Mouse (Mus musculus) embryonic facial prominence, embryonic 12.5 days (tissue): ENCODE results near the gene Mcrip1. TPM values are rescaled to one million over a fixed set of nuclear protein-coding genes. Genes with fewer than 3 reads are reported as not detected.

Experiments used
- ATAC-seq: fragments of 200-750 bp; cut with Nextera tagmentation; 2 replicates; pipeline ENCODE4 v1.8.0; 2017; ENCODE audit not compliant: insufficient number of reproducible peaks, insufficient read depth, low FRiP score, low TSS enrichment
- H3K27ac ChIP-seq: fragments of 300-500 bp; sonication (generic); 2 replicates; pipeline ENCODE4 v1.5.1; 2016; ENCODE audit warnings: mild to moderate bottlenecking
- H3K27me3 ChIP-seq: fragments of 300-500 bp; sonication (generic); 2 replicates; pipeline ENCODE4 v1.6.1; 2016; ENCODE audit warnings: mild to moderate bottlenecking, moderate library complexity
- H3K36me3 ChIP-seq: fragments of 300-500 bp; sonication (generic); 2 replicates; pipeline ENCODE4 v1.6.1; 2016; ENCODE audit warnings: mild to moderate bottlenecking
- H3K4me1 ChIP-seq: fragments of 300-500 bp; sonication (generic); 2 replicates; pipeline ENCODE4 v1.6.1; 2016
- H3K4me2 ChIP-seq: fragments of 300-500 bp; sonication (generic); replicated peaks from 2 replicates; pipeline ENCODE4 v1.6.1; 2016; ENCODE audit warnings: mild to moderate bottlenecking, moderate library complexity
- H3K4me3 ChIP-seq: fragments of 300-500 bp; sonication (generic); 2 replicates; pipeline ENCODE4 v1.5.1; 2016; ENCODE audit warnings: mild to moderate bottlenecking
- H3K9ac ChIP-seq: fragments of 300-500 bp; sonication (generic); 2 replicates; pipeline ENCODE4 v1.6.1; 2016; ENCODE audit warnings: mild to moderate bottlenecking, moderate library complexity
- H3K9me3 ChIP-seq: fragments of 300-500 bp; sonication (generic); 2 replicates; pipeline ENCODE4 v1.6.1; 2016; ENCODE audit warnings: mild to moderate bottlenecking, moderate library complexity
- WGBS: fragments of 180-500 bp; shearing (Covaris S2); methylation state at CpG from one replicate; pipeline ENCODE4 v1.1.7; 2016; 5-methylcytosine and 5-hydroxymethylcytosine counted together
- polyA plus RNA-seq: library from polyadenylated mRNA; unstranded; fragments of >200 nt; fragmentation: Nextera tagmentation; extraction: Ambion mirVana; gene quantifications from 2 replicates; pipeline ENCODE4 v1.2.1, GENCODE M21; 2016

The Mcrip1 gene
- polyA plus RNA-seq, 1 experiment from 2014 or later = 234 TPM

DNA sequence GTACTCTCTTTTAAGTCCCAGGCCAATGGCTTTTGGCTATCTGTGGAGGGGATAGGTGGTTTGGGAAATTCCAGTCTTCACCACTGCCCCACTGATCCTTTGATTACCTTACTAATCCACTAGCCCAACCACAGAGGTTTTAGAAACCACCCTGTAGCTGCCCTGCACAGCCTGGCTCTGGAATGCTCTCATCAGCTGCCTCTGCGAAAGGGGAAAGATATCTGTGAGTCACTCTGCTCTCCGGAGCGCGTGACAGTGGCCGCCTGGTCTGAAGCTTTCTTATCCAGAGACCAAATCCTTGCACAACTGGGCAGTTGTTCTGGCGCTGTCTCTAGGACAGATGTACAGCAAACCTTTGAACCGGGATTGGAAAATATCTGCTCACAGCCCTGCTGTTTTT, 5.3 kb upstream of the Mcrip1 start:
- Histone ChIP-seq H3K9ac (no peak overlapping the region), H3K4me3 (no peak overlapping the region), H3K27me3 (no peaks in the 10 kb centered on the region), H3K36me3 (peaks cover 11% of the 10 kb centered on the region), H3K27ac (no peak overlapping the region), H3K4me2 (no peak overlapping the region), H3K4me1 (peaks cover 7% of the 10 kb centered on the region), H3K9me3 (peaks cover 8% of the 10 kb centered on the region; the same call in 1 of the 2 replicates)
- no peak for ATAC-seq
- WGBS = 80% methylated on average over 7 of the region's 7 CpGs

DNA sequence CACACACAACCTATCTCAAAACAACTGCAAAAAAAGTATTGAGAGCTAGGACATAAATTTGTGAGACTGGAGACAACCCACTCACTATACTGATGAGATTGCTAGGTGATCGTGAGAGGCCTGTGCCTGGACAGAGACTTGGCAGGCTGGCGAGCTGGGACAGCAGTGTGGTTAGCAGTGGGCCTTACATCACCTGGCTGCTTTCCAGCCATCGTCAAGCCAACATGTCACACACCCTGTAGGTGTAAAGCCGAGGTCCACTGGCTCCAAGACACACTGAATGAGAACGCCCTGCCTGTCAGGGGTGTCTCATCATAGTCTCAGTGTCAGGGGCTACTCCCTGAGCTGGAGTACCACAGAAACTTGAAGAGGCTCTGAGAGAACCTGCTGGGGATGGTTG, 3.2 kb upstream of the Mcrip1 start:
- ATAC-seq = no peak
- no peak overlapping the region for H3K27ac ChIP-seq
- H3K27me3 ChIP-seq = no peaks in the 10 kb centered on the region
- H3K4me1 ChIP-seq = peaks cover 18% of the 10 kb centered on the region
- H3K4me3 ChIP-seq = no peak overlapping the region
- no peak overlapping the region for H3K4me2 ChIP-seq
- H3K9ac ChIP-seq = no peak overlapping the region
- peaks cover 8% of the 10 kb centered on the region; the same call in 1 of the 2 replicates for H3K9me3 ChIP-seq
- WGBS = 88% methylated on average over 5 of the region's 5 CpGs
- H3K36me3 ChIP-seq = no peaks in the 10 kb centered on the region

DNA sequence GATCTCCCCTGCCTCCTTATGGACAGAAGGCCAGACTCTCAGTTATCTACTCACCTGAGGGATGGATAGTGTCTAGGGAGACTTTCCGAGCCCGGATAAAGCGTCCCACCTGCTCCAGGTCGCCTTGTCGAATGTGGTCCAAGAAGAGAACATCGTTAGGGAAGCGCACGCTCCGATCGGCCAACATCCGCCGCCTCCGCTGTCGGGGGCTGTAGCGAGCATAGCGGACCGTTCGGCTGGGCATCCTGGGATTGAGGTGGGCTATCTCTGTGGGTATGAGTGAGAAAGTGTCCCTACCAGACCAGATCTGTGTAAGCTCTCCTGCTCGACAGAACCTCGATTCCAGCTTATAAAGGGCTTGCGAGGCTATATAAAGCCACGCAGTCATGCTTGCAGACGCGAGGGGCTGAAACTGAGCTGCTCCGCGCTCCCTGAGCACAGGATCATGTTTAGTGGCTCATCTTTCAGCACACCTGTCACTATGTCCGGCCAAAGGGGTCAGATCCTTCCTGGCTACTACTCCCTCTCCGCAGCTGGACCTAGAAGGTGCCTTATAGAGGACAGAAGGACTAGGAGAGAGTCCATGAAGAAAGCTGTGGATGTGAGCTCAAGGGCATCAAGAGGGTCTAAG, 1.4 kb upstream of the Mcrip1 start, which contains the start of gene Ppp1r27:
Ppp1r27 (minus strand) TSS at position 323 of the 631 bp plus-strand sequence.
- H3K27me3 ChIP-seq = no peaks in the 10 kb centered on the region
- H3K4me3 ChIP-seq = peak within 1 kb of the TSS; percentile 99
- H3K9me3 ChIP-seq = no peaks in the 10 kb centered on the region
- 94% methylated on average over 28 of the region's 28 CpGs for WGBS
- peaks cover 23% of the 10 kb centered on the region for H3K4me1 ChIP-seq
- H3K4me2 ChIP-seq = peak within 1 kb of the TSS; percentile 92
- no peak for ATAC-seq
- peak within 1 kb of the TSS; percentile 98 for H3K9ac ChIP-seq
- H3K36me3 ChIP-seq = no peaks in the 10 kb centered on the region
- peak within 1 kb of the TSS; percentile 90 for H3K27ac ChIP-seq

DNA sequence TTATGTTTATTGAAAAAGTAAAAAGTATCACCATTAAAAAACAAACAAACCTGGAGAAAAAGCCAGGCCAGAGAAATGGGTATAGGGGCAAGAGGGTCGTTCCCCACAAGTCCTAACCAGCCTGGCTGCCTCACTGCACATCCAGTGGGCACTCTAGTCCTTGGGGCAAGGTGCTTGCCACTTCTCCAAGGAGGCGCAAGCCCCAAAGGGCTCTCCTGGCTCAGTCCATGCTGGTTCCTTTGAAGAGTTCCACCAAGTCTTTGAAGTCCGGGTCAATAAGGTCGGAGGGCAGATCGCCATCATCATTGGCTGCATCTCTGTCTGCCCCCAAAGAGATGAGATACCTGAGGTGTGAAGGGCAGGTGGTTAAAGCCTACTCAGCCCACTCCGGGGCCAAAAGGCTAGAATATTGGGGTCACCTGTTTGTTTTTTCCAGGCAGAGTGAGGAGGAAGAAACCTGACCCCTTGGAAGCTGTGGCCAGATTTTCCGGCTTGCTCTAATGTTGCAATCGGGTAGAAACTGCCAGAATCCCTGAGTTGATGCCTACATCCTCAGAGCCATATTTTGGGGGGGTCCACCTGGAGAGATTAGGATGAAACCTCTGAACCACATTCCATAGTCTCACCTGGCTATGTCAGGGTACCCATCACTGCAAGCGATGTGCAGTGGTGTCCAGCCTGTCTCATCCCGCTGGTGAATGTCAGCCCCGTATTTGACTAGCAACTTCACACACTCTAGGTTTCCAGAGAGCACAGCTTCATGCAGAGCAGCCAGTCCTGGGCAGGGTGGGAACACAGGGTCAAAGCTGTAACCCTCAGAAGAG, 671 bp upstream of the Mcrip1 start:
- H3K4me2 ChIP-seq = peak overlapping the region; percentile 92
- peaks cover 23% of the 10 kb centered on the region for H3K4me1 ChIP-seq
- 66% methylated on average over 11 of the region's 11 CpGs for WGBS
- ATAC-seq = no peak
- peak overlapping the region; percentile 98 for H3K9ac ChIP-seq
- no peaks in the 10 kb centered on the region for H3K9me3 ChIP-seq
- no peaks in the 10 kb centered on the region for H3K36me3 ChIP-seq
- peak overlapping the region; percentile 99 for H3K4me3 ChIP-seq
- H3K27ac ChIP-seq = peak overlapping the region; percentile 90
- H3K27me3 ChIP-seq = no peaks in the 10 kb centered on the region

DNA sequence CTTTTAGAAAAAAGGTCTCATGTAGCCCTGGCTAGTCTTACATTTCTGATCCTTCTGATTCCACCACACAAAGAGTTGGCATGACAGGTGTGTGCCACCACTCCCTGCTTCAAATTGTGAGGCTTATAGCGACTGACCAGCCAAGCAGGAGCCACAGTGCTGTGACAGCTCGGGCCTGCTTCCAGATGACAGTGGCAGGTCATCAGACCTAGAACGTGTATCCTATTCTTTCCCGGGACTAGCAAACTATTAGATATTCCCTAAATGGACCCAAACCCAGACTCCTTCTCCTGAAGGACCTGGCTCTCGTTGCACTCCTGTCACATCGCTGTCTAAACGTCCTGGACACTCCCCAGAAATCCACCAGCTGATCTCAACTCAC, 750 bp downstream of the Mcrip1 start:
- peak overlapping the region; percentile 99 for H3K4me3 ChIP-seq
- peak overlapping the region; percentile 98 for H3K9ac ChIP-seq
- H3K27me3 ChIP-seq = no peaks in the 10 kb centered on the region
- ATAC-seq = no peak
- H3K36me3 ChIP-seq = peaks cover 11% of the 10 kb centered on the region
- 26% methylated on average over 7 of the region's 7 CpGs for WGBS
- H3K4me2 ChIP-seq = peak overlapping the region; percentile 92
- H3K27ac ChIP-seq = peak overlapping the region; percentile 90
- peaks cover 23% of the 10 kb centered on the region for H3K4me1 ChIP-seq
- no peaks in the 10 kb centered on the region for H3K9me3 ChIP-seq

DNA sequence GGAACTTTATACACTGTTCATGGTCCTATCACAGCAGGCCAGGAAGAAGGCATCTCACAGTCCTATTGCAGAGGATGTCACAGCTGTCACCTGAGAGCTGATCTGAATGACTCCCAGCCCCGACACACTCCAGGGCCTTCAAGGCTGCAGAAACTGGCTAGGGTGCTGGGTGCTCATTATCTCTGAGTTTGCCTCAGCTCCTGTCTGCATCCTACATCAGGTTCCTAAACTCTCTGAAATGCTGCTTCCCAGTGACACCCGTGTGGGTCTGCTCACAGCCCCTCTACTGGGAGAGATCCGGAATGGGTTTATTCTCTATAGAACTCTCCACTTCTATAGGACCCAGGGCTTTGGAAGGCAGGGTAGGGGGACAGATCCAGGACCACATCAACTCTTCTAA, 1.3 kb downstream of the Mcrip1 start:
- no peak for ATAC-seq
- H3K4me3 ChIP-seq = peak overlapping the region; percentile 99
- H3K4me2 ChIP-seq = peak overlapping the region; percentile 92
- 80% methylated on average over 3 of the region's 3 CpGs for WGBS
- H3K9ac ChIP-seq = peak overlapping the region; percentile 98; the same call in 1 of the 2 replicates
- H3K27ac ChIP-seq = no peak overlapping the region
- H3K27me3 ChIP-seq = no peaks in the 10 kb centered on the region
- no peaks in the 10 kb centered on the region for H3K9me3 ChIP-seq
- H3K4me1 ChIP-seq = peaks cover 23% of the 10 kb centered on the region
- peaks cover 17% of the 10 kb centered on the region for H3K36me3 ChIP-seq

DNA sequence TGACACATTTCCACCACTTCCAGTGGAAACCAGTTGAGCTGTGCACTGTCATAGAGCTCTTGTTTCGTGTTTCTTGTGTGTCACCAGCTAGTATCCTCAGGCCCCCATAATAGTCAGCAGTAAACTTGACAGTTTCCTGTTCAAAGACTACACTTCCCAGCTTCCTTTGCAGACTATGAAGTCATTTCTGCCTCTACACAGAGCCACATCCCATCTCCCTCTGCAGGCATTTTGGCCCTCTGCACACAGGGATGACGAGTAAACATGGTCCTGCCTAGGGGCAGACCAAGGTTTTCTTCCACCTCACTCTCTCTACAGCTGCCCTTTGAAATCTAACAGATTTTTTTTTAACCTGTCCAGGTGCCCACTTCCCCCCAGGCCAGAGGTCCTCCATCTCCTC, 2.1 kb downstream of the Mcrip1 start:
- H3K9ac ChIP-seq = no peak overlapping the region
- H3K4me1 ChIP-seq = peaks cover 23% of the 10 kb centered on the region
- no peaks in the 10 kb centered on the region for H3K9me3 ChIP-seq
- WGBS = 60% methylated on average over 2 of the region's 2 CpGs
- no peak for ATAC-seq
- H3K27ac ChIP-seq = no peak overlapping the region
- no peak overlapping the region for H3K4me3 ChIP-seq
- peaks cover 24% of the 10 kb centered on the region for H3K36me3 ChIP-seq
- no peaks in the 10 kb centered on the region for H3K27me3 ChIP-seq
- no peak overlapping the region for H3K4me2 ChIP-seq

DNA sequence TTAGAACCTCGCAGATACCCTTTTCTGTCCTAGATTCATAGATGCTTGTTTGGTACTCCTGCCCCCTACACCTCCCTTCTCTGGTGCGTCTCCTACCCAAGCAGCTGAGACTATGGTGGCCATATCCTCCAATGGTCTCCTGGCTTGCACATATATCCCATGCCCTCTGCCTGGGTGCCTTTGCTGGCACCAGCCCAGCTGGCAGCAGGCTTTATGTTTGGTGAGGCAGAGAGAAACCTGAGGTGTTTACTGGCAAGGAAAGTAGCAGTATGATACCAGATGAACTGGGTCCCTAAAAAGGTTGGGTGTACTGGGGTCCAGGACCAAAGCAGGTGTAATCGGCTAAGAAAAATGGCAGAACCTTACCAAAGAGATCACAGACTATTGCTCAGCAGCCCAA, 3.6 kb downstream of the Mcrip1 start:
- H3K9me3 ChIP-seq = no peaks in the 10 kb centered on the region
- peaks cover 35% of the 10 kb centered on the region for H3K36me3 ChIP-seq
- H3K9ac ChIP-seq = no peak overlapping the region
- ATAC-seq = no peak
- H3K4me1 ChIP-seq = peaks cover 23% of the 10 kb centered on the region
- no peak overlapping the region for H3K27ac ChIP-seq
- no peak overlapping the region for H3K4me3 ChIP-seq
- no peak overlapping the region for H3K4me2 ChIP-seq
- no peaks in the 10 kb centered on the region for H3K27me3 ChIP-seq
- WGBS = 91% methylated on average over 3 of the region's 3 CpGs

DNA sequence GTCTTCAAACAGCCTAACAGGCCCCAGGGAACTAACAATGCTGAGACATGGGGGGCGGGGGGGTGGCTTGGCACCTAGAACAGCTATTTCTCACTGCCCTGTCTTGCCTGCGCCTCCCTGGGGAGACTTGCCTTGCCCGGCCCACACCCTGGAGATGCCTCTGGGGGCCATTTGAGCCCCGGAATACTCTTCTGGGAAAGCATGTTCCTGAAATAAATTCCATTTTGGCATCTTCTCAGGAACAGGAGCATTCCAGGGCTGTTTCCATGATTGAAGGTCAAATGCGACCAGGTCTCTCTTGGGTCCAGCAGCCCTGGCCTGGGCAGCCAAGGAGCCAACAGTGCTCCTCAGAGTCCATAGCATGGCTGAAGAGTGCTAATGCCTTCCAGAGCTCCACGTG, 7.2 kb downstream of the Mcrip1 start:
- no peak overlapping the region for H3K9ac ChIP-seq
- 83% methylated on average over 6 of the region's 6 CpGs for WGBS
- no peaks in the 10 kb centered on the region for H3K9me3 ChIP-seq
- peaks cover 35% of the 10 kb centered on the region for H3K36me3 ChIP-seq
- no peaks in the 10 kb centered on the region for H3K27me3 ChIP-seq
- no peak overlapping the region for H3K4me2 ChIP-seq
- no peak overlapping the region for H3K4me3 ChIP-seq
- H3K4me1 ChIP-seq = peaks cover 26% of the 10 kb centered on the region
- no peak for ATAC-seq
- H3K27ac ChIP-seq = no peak overlapping the region

DNA sequence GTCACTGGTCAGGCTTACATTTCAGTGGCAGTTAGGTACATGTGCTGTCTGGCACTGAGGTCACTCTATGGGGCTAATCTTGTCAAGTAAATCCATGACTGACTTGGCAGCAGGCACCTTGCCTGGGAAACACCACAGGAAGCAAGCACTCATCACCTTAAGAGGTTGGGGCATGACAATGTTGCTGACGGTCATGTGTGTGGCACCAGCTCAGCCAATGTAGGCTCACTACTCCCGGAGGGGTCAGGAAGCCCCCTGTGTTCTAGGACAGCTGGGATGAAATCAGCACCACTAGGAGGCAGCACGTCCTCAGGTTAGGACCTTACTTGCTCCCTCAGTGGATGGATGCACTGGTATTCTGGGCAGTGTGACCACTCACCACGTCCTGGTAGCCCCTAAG, 7.6 kb downstream of the Mcrip1 start:
- no peak overlapping the region for H3K4me3 ChIP-seq
- no peak for ATAC-seq
- no peaks in the 10 kb centered on the region for H3K27me3 ChIP-seq
- H3K9ac ChIP-seq = no peak overlapping the region
- no peaks in the 10 kb centered on the region for H3K9me3 ChIP-seq
- no peak overlapping the region for H3K27ac ChIP-seq
- peaks cover 35% of the 10 kb centered on the region for H3K36me3 ChIP-seq
- peaks cover 24% of the 10 kb centered on the region for H3K4me1 ChIP-seq
- 42% methylated on average over 4 of the region's 4 CpGs for WGBS
- H3K4me2 ChIP-seq = no peak overlapping the region

DNA sequence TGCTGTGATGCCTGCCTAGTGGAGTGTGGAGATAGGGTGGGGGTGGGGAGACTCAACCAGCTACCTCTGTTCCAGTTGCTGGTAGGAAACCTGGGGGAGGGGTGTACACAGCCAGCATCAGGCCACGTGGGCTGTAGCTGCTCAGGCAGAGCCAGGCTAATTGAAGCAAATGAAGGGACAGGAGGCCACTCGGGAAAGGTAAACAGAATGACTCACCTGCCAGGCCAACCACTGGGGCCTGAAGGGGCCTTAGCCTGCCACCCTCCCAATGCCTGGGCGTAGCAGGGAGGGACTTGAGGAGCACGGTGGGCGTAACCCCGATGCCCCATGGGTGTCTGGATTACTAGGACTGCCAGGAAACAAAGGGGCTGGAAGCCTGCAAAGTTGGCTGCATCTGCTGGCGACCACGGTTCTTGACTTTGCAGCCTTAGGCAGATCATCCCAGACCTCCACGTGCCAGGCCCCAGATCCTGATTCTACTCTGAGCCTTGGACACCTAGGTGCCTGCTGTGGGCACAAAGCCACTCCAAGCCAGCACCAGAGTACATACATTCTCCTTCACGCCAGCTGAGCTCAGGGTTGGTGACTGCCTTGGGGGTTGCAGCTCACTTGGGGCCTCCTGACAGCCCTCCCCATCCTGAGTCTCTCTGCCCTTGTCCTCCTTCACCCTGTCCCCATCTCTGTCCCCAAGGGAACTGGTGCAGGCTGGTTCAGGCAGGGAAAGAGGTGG, 10.1 kb downstream of the Mcrip1 start:
- Histone ChIP-seq H3K27me3 (peaks cover 4% of the 10 kb centered on the region), H3K4me1 (peaks cover 24% of the 10 kb centered on the region), H3K36me3 (peaks cover 31% of the 10 kb centered on the region), H3K4me3 (no peak overlapping the region), H3K27ac (peak overlapping the region; percentile 14), H3K9me3 (no peaks in the 10 kb centered on the region), H3K9ac (0 out of 2 replicates have a peak overlapping the region, but pooled peaks have one; percentile 1), H3K4me2 (no peak overlapping the region)
- WGBS = 22% methylated on average over 10 of the region's 10 CpGs
- ATAC-seq = peak; percentile 26; the same call in 1 of the 2 replicates
